Mouse (Mus musculus) MEL (cell line): Measurements from ENCODE around the gene Aff4.

Experiments
- CTCF ChIP-seq, 3 experiments: IDR thresholded peaks in 2 of 3; conservative IDR thresholded peaks in 1 of 3; 2 replicates each; pipeline ENCODE4 v1.5.1; 2011 to 2012; ENCODE audit warnings: low read length in 3 of 3, low read depth in 2 of 3, mild to moderate bottlenecking in 2 of 3, improper control_type of control experiment in 1 of 3, inconsistent platforms in 1 of 3, mixed read lengths in 1 of 3, moderate library complexity in 1 of 3; ENCODE audit not compliant: control insufficient read depth in 1 of 3, insufficient read depth in 1 of 3, poor library complexity in 1 of 3, severe bottlenecking in 1 of 3
- MAFK ChIP-seq: IDR thresholded peaks from 2 replicates; pipeline ENCODE4 v1.6.1; 2011; ENCODE audit warnings: low read depth, mild to moderate bottlenecking, low read length, improper control_type of control experiment, borderline replicate concordance
- MAZ ChIP-seq: IDR thresholded peaks from 2 replicates; pipeline ENCODE4 v1.6.1; 2012; ENCODE audit warnings: low read depth, mild to moderate bottlenecking, inconsistent platforms, low read length, improper control_type of control experiment
- NRF1 ChIP-seq: IDR thresholded peaks from 2 replicates; pipeline ENCODE4 v1.6.1; 2014; ENCODE audit warnings: low read depth, mild to moderate bottlenecking, inconsistent platforms, low read length, improper control_type of control experiment, moderate library complexity; ENCODE audit not compliant: poor library complexity, insufficient read depth, severe bottlenecking
- POLR2A ChIP-seq, 2 experiments: IDR thresholded peaks; 2 replicates each; pipeline ENCODE4 v1.6.1; 2011 to 2012; ENCODE audit warnings: low read length in 2 of 2, mild to moderate bottlenecking in 2 of 2, control low read depth in 1 of 2, improper control_type of control experiment in 1 of 2, low read depth in 1 of 2, moderate library complexity in 1 of 2; ENCODE audit not compliant: control insufficient read depth in 1 of 2, insufficient read depth in 1 of 2, poor library complexity in 1 of 2
- SIN3A ChIP-seq: IDR thresholded peaks from 2 replicates; pipeline ENCODE4 v1.6.1; 2012; ENCODE audit warnings: low read length, improper control_type of control experiment, inconsistent platforms
- USF1 ChIP-seq: IDR thresholded peaks from 2 replicates; pipeline ENCODE4 v1.6.1; 2014; ENCODE audit warnings: low read depth, mild to moderate bottlenecking, inconsistent platforms, low read length, improper control_type of control experiment, moderate library complexity
- ZKSCAN1 ChIP-seq: IDR thresholded peaks from 2 replicates; pipeline ENCODE4 v1.6.1; 2012; ENCODE audit warnings: low read depth, mild to moderate bottlenecking, inconsistent platforms, low read length, improper control_type of control experiment, moderate library complexity
- ZMIZ1 ChIP-seq: IDR thresholded peaks from 2 replicates; pipeline ENCODE4 v1.6.1; 2012; ENCODE audit warnings: low read depth, mild to moderate bottlenecking, inconsistent platforms, low read length, improper control_type of control experiment, moderate library complexity
- ZNF384 ChIP-seq: IDR thresholded peaks from 2 replicates; pipeline ENCODE4 v1.6.1; 2012; ENCODE audit warnings: low read depth, mild to moderate bottlenecking, inconsistent platforms, low read length, improper control_type of control experiment

- peak in 1 of 3 experiments; percentile 43; a peak in 3 of 6 replicates for TF ChIP-seq CTCF (IDR thresholded peaks at IDR 0.05 in 2 of 3, conservative IDR thresholded peaks at IDR 0.05 in 1 of 3; ENCODE audit: control insufficient read depth in 1 of 3, insufficient read depth in 1 of 3, low read depth in 2 of 3, low read length in 3 of 3, poor library complexity in 1 of 3, severe bottlenecking in 1 of 3)
- no peak for TF ChIP-seq ZMIZ1
- no peak for TF ChIP-seq ZKSCAN1
- TF ChIP-seq ZNF384 = no peak
- no peak for TF ChIP-seq POLR2A (IDR thresholded peaks at IDR 0.05; ENCODE audit: control insufficient read depth in 1 of 2, insufficient read depth in 1 of 2, low read depth in 1 of 2, low read length in 2 of 2, poor library complexity in 1 of 2)
- TF ChIP-seq USF1 = no peak
- TF ChIP-seq SIN3A = no peak
- no peak for TF ChIP-seq MAZ
- TF ChIP-seq MAFK = no peak
- no peak for TF ChIP-seq NRF1
These were observed 106.1 kb downstream of the Aff4 start, which contains the start of the genes Gm10447 and Shroom1 for GRCm38 (mm10) chr11:53456474-53457371.
